Mouse (Mus musculus) spleen, adult 2 months (tissue): Measurements from ENCODE around the gene Hist2h2aa1.

Experiments
- CTCF ChIP-seq: fragments of 200-500 bp; IDR thresholded peaks from 2 replicates; pipeline ENCODE4 v1.5.1; 2011; ENCODE audit warnings: mild to moderate bottlenecking, inconsistent platforms; ENCODE audit not compliant: insufficient read depth, insufficient read length, insufficient replicate concordance; ENCODE audit errors: extremely low read depth
- POLR2A ChIP-seq: fragments of 200-500 bp; IDR thresholded peaks from 2 replicates; pipeline ENCODE4 v1.6.1; 2011; ENCODE audit warnings: low read depth, low read length, inconsistent platforms

DNA sequence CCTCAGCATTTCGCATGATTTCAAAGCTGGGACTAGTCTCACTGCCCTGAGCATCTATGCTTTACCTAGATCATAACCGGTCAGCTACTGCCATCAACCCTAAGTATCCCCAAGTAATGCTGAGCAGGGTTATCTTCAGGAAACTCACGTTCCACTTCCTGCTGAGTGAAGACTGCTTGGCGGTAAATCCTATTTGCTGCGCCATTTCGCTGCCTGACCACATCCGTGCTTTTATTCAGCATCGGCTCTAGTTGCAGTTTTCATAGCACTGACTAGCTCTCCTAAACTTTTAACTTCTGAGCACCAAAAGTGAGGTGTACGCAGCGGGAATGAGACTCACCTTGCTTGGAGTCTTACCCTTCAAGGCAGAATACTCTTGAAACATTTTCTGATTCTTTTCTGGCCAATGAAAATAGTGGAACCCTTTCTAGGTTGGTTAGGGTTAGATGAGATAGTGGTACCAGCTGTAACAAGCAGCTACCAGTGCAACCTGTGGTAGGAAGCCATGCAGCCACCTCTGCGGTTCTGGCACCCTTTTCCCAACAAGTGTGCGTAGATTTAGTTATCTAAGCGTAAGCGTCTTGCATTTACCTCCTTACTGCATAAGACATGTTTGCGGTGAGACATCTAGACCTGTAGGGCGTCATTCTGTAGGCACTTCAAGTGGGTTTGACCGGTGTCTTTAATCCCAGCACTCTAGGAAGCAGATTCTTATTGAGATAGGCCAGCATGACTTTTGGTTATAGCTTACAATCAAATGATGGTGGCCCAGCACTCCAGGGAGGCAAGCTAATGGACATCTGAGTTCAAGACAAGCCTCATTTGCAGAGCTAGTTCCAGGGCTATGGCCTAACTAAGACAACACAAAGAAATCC is 28.5 kb downstream of the Hist2h2aa1 start:
- no peak for TF ChIP-seq POLR2A
- no peak for TF ChIP-seq CTCF
